8 mouse cellular contexts compared by ENCODE assay signal in genomic region chr11:54865330-54866085, GRCm38 (mm10). TPM values are rescaled to one million over a fixed set of nuclear protein-coding genes. Genes with fewer than 3 reads are reported as not detected.
DNase-seq lines count a peak whose midpoint lies in the region; ATAC-seq and TF ChIP-seq lines count a peak whose summit lies in the region.

No protein-coding gene starts in this region.

- H3K4me3 ChIP-seq in lung, adult 2 months (replicated peaks; ENCODE audit: extremely low read depth, low read depth, low read length), result peak overlapping the region; percentile 82
- peak overlapping the region; percentile 85 for H3K4me3 ChIP-seq in embryonic facial prominence, embryonic 13.5 days
- H3K4me3 ChIP-seq in intestine, embryonic 16.5 days (ENCODE audit: low read length), result peak overlapping the region; percentile 84
- peak overlapping the region; percentile 95 for H3K4me3 ChIP-seq in neural tube, embryonic 15.5 days (replicated peaks)

- no peak for TF ChIP-seq POLR2A in lung, adult 2 months (IDR thresholded peaks at IDR 0.05; ENCODE audit: borderline replicate concordance, extremely low read depth, low read depth, low read length)

- 61% methylated on average over 6 of the region's 6 CpGs for WGBS in lung, adult 2 months
- WGBS in embryonic facial prominence, embryonic 13.5 days, result 75% methylated on average over 6 of the region's 6 CpGs
- WGBS in intestine, embryonic 16.5 days, result 74% methylated on average over 6 of the region's 6 CpGs
- 77% methylated on average over 6 of the region's 6 CpGs for WGBS in neural tube, embryonic 15.5 days

- peak overlapping the region; percentile 69 for H3K4me2 ChIP-seq in embryonic facial prominence, embryonic 13.5 days
- H3K4me2 ChIP-seq in intestine, embryonic 16.5 days (ENCODE audit: low read depth, low read length), result peak overlapping the region; percentile 86
- H3K4me2 ChIP-seq in neural tube, embryonic 15.5 days, result peak overlapping the region; percentile 70

- ATAC-seq in embryonic facial prominence, embryonic 13.5 days (ENCODE audit: insufficient number of reproducible peaks, insufficient read depth, low FRiP score, low TSS enrichment, low read depth), result no peak
- no peak for ATAC-seq in intestine, embryonic 16.5 days
- 0 out of 2 replicates have a peak, but pooled peaks have one; percentile 6 for ATAC-seq in neural tube, embryonic 15.5 days (ENCODE audit: low FRiP score)
- no peak for ATAC-seq in granulocyte monocyte progenitor cell, adult 5-6 weeks (replicated peaks; ENCODE audit: poor library complexity, severe bottlenecking)

- DNase-seq in lung, adult 2 months, result no peak
- DNase-seq in lung, postnatal 14 days, result no peak
- no peak for DNase-seq in thymus, postnatal 25 days
- DNase-seq in gastrocnemius, postnatal 4 days (ENCODE audit: low spot score in 2 of 2), result no peak

- H3K9me3 ChIP-seq in embryonic facial prominence, embryonic 13.5 days, result no peaks in the 10 kb centered on the region
- H3K9me3 ChIP-seq in intestine, embryonic 16.5 days (ENCODE audit: control insufficient read depth, low read length), result no peaks in the 10 kb centered on the region
- H3K9me3 ChIP-seq in neural tube, embryonic 15.5 days (replicated peaks), result no peaks in the 10 kb centered on the region

- H3K4me1 ChIP-seq in lung, adult 2 months (ENCODE audit: control insufficient read depth, insufficient read depth, low read length), result peaks cover 7% of the 10 kb centered on the region
- peaks cover 18% of the 10 kb centered on the region for H3K4me1 ChIP-seq in embryonic facial prominence, embryonic 13.5 days
- H3K4me1 ChIP-seq in intestine, embryonic 16.5 days (ENCODE audit: control insufficient read depth, insufficient read depth, low read length), result peaks cover 17% of the 10 kb centered on the region
- H3K4me1 ChIP-seq in neural tube, embryonic 15.5 days, result peaks cover 37% of the 10 kb centered on the region

- H3K27ac ChIP-seq in embryonic facial prominence, embryonic 13.5 days, result peak overlapping the region; percentile 87
- peak overlapping the region; percentile 96 for H3K27ac ChIP-seq in intestine, embryonic 16.5 days (ENCODE audit: low read length)
- peak overlapping the region; percentile 94 for H3K27ac ChIP-seq in neural tube, embryonic 15.5 days (replicated peaks)

- H3K36me3 ChIP-seq in embryonic facial prominence, embryonic 13.5 days, result peaks cover 22% of the 10 kb centered on the region
- H3K36me3 ChIP-seq in intestine, embryonic 16.5 days (ENCODE audit: control insufficient read depth, insufficient read depth, low read length), result no peaks in the 10 kb centered on the region
- H3K36me3 ChIP-seq in neural tube, embryonic 15.5 days, result peaks cover 11% of the 10 kb centered on the region

- peak overlapping the region; percentile 98 for H3K9ac ChIP-seq in embryonic facial prominence, embryonic 13.5 days
- peak overlapping the region; percentile 98 for H3K9ac ChIP-seq in intestine, embryonic 16.5 days (ENCODE audit: low read depth, low read length)
- H3K9ac ChIP-seq in neural tube, embryonic 15.5 days (replicated peaks), result peak overlapping the region; percentile 97

- TF ChIP-seq CTCF in lung, adult 2 months (IDR thresholded peaks at IDR 0.05; ENCODE audit: insufficient read depth, low read length), result no peak

- no peaks in the 10 kb centered on the region for H3K27me3 ChIP-seq in embryonic facial prominence, embryonic 13.5 days
- H3K27me3 ChIP-seq in intestine, embryonic 16.5 days (replicated peaks; ENCODE audit: control insufficient read depth, insufficient read depth, low read length), result no peaks in the 10 kb centered on the region
- no peaks in the 10 kb centered on the region for H3K27me3 ChIP-seq in neural tube, embryonic 15.5 days (replicated peaks)

RNA-seq across cellular contexts. Expression of gene Hint1, which starts 0.7 kb away (rescaled TPM):
- 251 and 265 TPM in 2 replicates for polyA plus RNA-seq in lung, adult 2 months (2012; rRNA removed)
- 576 and 670 TPM in 2 replicates for polyA plus RNA-seq in embryonic facial prominence, embryonic 13.5 days (2015; fragmentation: Nextera tagmentation; extraction: Ambion mirVana)
- 674 and 732 TPM in 2 replicates for polyA plus RNA-seq in intestine, embryonic 16.5 days (2015; fragmentation: Nextera tagmentation; extraction: Ambion mirVana)
- 794 and 878 TPM in 2 replicates for polyA plus RNA-seq in neural tube, embryonic 15.5 days (2015; fragmentation: Nextera tagmentation; extraction: Ambion mirVana)
- total RNA-seq in granulocyte monocyte progenitor cell, adult 5-6 weeks (2014; fragmentation: Nextera tagmentation), result 686 and 699 TPM in 2 replicates
- 600 and 654 TPM in 2 replicates for total RNA-seq in granulocyte monocyte progenitor cell, adult 5-6 weeks (2017)
- 100 to 1,000 TPM; 291 TPM for total RNA-seq in gastrocnemius, postnatal 4 days (2021)

RNA-seq across cellular contexts. Expression of gene Lyrm7, which starts 4.8 kb away (rescaled TPM):
- polyA plus RNA-seq in lung, adult 2 months (2012; rRNA removed), result 0.38 and 0.40 TPM in 2 replicates
- 8.0 and 10.3 TPM in 2 replicates for polyA plus RNA-seq in embryonic facial prominence, embryonic 13.5 days (2015; fragmentation: Nextera tagmentation; extraction: Ambion mirVana)
- 9.7 and 12.7 TPM in 2 replicates for polyA plus RNA-seq in intestine, embryonic 16.5 days (2015; fragmentation: Nextera tagmentation; extraction: Ambion mirVana)
- polyA plus RNA-seq in neural tube, embryonic 15.5 days (2015; fragmentation: Nextera tagmentation; extraction: Ambion mirVana), result 10.5 and 11.8 TPM in 2 replicates
- 4.0 and 9.3 TPM in 2 replicates for total RNA-seq in granulocyte monocyte progenitor cell, adult 5-6 weeks (2014; fragmentation: Nextera tagmentation)
- total RNA-seq in granulocyte monocyte progenitor cell, adult 5-6 weeks (2017), result 2.0 and 11.1 TPM in 2 replicates
- total RNA-seq in gastrocnemius, postnatal 4 days (2021), result 10 to 100 TPM; 12.2 to 18.9 TPM

RNA-seq across cellular contexts. Expression of gene Gpx3, which starts 36.7 kb away (rescaled TPM):
- polyA plus RNA-seq in lung, adult 2 months (2012; rRNA removed), result 693 and 908 TPM in 2 replicates
- polyA plus RNA-seq in embryonic facial prominence, embryonic 13.5 days (2015; fragmentation: Nextera tagmentation; extraction: Ambion mirVana), result 26.0 and 29.0 TPM in 2 replicates
- 511 and 784 TPM in 2 replicates for polyA plus RNA-seq in intestine, embryonic 16.5 days (2015; fragmentation: Nextera tagmentation; extraction: Ambion mirVana)
- polyA plus RNA-seq in neural tube, embryonic 15.5 days (2015; fragmentation: Nextera tagmentation; extraction: Ambion mirVana), result 69.2 and 82.4 TPM in 2 replicates
- total RNA-seq in granulocyte monocyte progenitor cell, adult 5-6 weeks (2014; fragmentation: Nextera tagmentation), result 24.9 and 29.6 TPM in 2 replicates
- total RNA-seq in granulocyte monocyte progenitor cell, adult 5-6 weeks (2017), result 1.6 and 4.0 TPM in 2 replicates
- total RNA-seq in gastrocnemius, postnatal 4 days (2021), result 10 to 100 TPM; 26.2 to 33.7 TPM
